Mouse (Mus musculus): ENCODE results near the gene Fam76b. TPM values are rescaled to one million over a fixed set of nuclear protein-coding genes. Genes with fewer than 3 reads are reported as not detected.

Gene Fam76b
- total and polyA plus RNA-seq, 3 experiments, result 27.9 to 43.8 (median 39.2) TPM

DNA sequence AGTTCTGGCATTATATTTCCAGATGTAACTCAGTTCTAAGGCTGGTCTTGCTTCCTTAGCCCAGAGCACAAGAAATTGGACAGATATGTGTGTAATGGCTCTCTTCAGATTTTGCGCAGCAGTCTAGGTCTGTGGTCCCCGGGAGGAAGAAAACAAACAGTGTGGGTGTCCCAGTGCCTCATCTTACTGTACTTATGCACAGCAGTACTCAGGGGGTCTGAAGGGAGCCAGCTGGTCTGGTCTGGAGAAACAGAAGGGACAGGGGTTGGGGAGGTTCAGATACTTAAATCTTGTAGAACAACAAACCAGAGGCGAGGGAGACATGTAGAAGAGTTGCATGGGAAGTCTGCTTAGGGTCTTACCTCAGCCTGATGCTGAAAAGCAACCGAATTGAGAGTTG is 29.3 kb downstream of the Fam76b start:
- Histone ChIP-seq H3K9me3 (replicated peaks; ENCODE audit: insufficient read depth, low read length) (no peaks in the 10 kb centered on the region), H3K27me3 (ENCODE audit: control insufficient read depth in 1 of 2, insufficient read depth in 2 of 2, low read length in 2 of 2) (peaks cover 3 to 9% of the 10 kb centered on the region in 2 experiments; a peak in 3 of 4 replicates), H3K4me1 (ENCODE audit: control insufficient read depth in 1 of 2, insufficient read depth in 2 of 2, low read length in 2 of 2) (no peaks in the 10 kb centered on the region), H3K79me2 (ENCODE audit: control insufficient read depth, insufficient read depth, low read length, poor library complexity) (no peaks in the 10 kb centered on the region), H3K9ac (ENCODE audit: control insufficient read depth, low read depth, low read length, poor library complexity, severe bottlenecking) (no peak overlapping the region), H3K4me3 (ENCODE audit: control insufficient read depth in 1 of 2, insufficient read depth in 1 of 2, low read depth in 2 of 2, low read length in 2 of 2) (no peak overlapping the region), H3K27ac (ENCODE audit: control insufficient read depth, low read depth, low read length) (no peak overlapping the region), H3K36me3 (ENCODE audit: control insufficient read depth in 1 of 2, insufficient read depth in 2 of 2, low read length in 2 of 2) (no peaks in the 10 kb centered on the region)
- DNase-seq (ENCODE audit: low read depth, low spot score), result no peak
- no peak for TF ChIP-seq GABPA (IDR thresholded peaks at IDR 0.05; ENCODE audit: low read depth, low read length)

DNA sequence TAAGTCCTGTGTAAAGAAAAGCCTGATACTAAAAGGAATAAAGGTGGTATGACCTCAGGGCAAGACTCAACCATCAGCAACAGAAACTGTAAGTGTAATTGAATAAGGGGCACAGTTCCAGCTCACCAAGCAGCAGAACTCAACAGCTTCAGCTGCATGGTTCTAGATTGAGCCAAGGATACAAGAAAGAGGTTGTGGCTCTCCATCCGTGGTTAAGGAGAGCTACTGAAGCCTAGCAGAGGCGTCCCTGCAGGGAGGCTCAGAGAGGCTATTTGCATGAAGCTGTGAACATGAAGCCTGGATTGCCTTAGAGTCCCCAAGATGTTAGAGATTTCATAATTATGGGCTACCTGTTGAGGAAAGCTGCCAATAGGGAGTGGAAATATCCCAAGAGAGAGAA is 40.1 kb downstream of the Fam76b start:
- Histone ChIP-seq H3K9me3 (replicated peaks; ENCODE audit: insufficient read depth, low read length) (no peaks in the 10 kb centered on the region), H3K27me3 (ENCODE audit: control insufficient read depth in 1 of 2, insufficient read depth in 2 of 2, low read length in 2 of 2) (peaks cover 4 to 28% of the 10 kb centered on the region in 2 experiments; a peak in 3 of 4 replicates), H3K36me3 (ENCODE audit: control insufficient read depth in 1 of 2, insufficient read depth in 2 of 2, low read length in 2 of 2) (no peaks in the 10 kb centered on the region), H3K4me3 (ENCODE audit: control insufficient read depth in 1 of 2, insufficient read depth in 1 of 2, low read depth in 2 of 2, low read length in 2 of 2) (no peak overlapping the region), H3K27ac (ENCODE audit: control insufficient read depth, low read depth, low read length) (no peak overlapping the region), H3K9ac (ENCODE audit: control insufficient read depth, low read depth, low read length, poor library complexity, severe bottlenecking) (no peak overlapping the region), H3K4me1 (ENCODE audit: control insufficient read depth in 1 of 2, insufficient read depth in 2 of 2, low read length in 2 of 2) (no peaks in the 10 kb centered on the region), H3K79me2 (ENCODE audit: control insufficient read depth, insufficient read depth, low read length, poor library complexity) (no peaks in the 10 kb centered on the region)
- no peak for DNase-seq (ENCODE audit: low read depth, low spot score)
- no peak for TF ChIP-seq ETS1 (IDR thresholded peaks at IDR 0.05; ENCODE audit: low read depth, low read length)

DNA sequence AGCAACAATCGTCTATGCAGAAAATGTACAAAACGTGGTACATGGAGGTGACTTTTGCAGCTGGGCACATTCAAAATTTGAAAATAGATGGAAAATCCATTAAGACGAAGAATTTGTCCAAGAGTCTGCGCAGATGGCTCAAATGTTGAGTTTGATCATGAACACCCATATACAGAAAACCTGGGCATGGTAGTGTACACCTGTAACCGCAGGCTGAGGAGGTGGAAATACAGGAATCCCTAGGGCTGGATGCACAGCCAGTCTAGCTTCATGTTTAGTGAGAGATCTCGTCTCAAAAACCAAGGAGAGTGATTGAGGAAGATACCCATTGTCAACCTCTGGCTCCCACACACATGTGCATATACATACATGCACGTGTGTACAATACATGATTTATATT is 44.1 kb downstream of the Fam76b start:
- Histone ChIP-seq H3K4me3 (ENCODE audit: control insufficient read depth in 1 of 2, insufficient read depth in 1 of 2, low read depth in 2 of 2, low read length in 2 of 2) (no peak overlapping the region), H3K79me2 (ENCODE audit: control insufficient read depth, insufficient read depth, low read length, poor library complexity) (no peaks in the 10 kb centered on the region), H3K36me3 (ENCODE audit: control insufficient read depth in 1 of 2, insufficient read depth in 2 of 2, low read length in 2 of 2) (no peaks in the 10 kb centered on the region), H3K27me3 (ENCODE audit: control insufficient read depth in 1 of 2, insufficient read depth in 2 of 2, low read length in 2 of 2) (peaks cover 10 to 32% of the 10 kb centered on the region in 2 experiments), H3K27ac (ENCODE audit: control insufficient read depth, low read depth, low read length) (no peak overlapping the region), H3K9ac (ENCODE audit: control insufficient read depth, low read depth, low read length, poor library complexity, severe bottlenecking) (no peak overlapping the region), H3K4me1 (ENCODE audit: control insufficient read depth in 1 of 2, insufficient read depth in 2 of 2, low read length in 2 of 2) (no peaks in the 10 kb centered on the region), H3K9me3 (replicated peaks; ENCODE audit: insufficient read depth, low read length) (no peaks in the 10 kb centered on the region)
- TF ChIP-seq NELFE (IDR thresholded peaks at IDR 0.05; ENCODE audit: low read depth, low read length) (no peak), CHD2 (IDR thresholded peaks at IDR 0.05; ENCODE audit: low read length) (no peak), USF2 (IDR thresholded peaks at IDR 0.05; ENCODE audit: borderline replicate concordance in 1 of 2, insufficient read depth in 1 of 2, low read depth in 1 of 2, low read length in 2 of 2) (no peak), TBP (IDR thresholded peaks at IDR 0.05; ENCODE audit: low read depth, low read length) (no peak), GATA1 (IDR thresholded peaks at IDR 0.05; ENCODE audit: low read depth, low read length) (no peak), CHD1 (IDR thresholded peaks at IDR 0.05; ENCODE audit: low read depth, low read length) (no peak), ZKSCAN1 (IDR thresholded peaks at IDR 0.05; ENCODE audit: low read depth, low read length) (no peak), ELF1 (IDR thresholded peaks at IDR 0.05; ENCODE audit: low read depth, low read length) (no peak), ZMIZ1 (IDR thresholded peaks at IDR 0.05; ENCODE audit: low read depth, low read length) (no peak)
- no peak for DNase-seq (ENCODE audit: low read depth, low spot score)

All from MEL (cell line).